Mouse (Mus musculus) liver, embryonic 14.5 days (tissue): ENCODE results near the gene Prkn.

Experiments used
- CTCF ChIP-seq: IDR thresholded peaks from 2 replicates; pipeline ENCODE4 v1.5.1; 2016; ENCODE audit warnings: antibody characterized with exemption, low read depth, control low read depth
- EP300 ChIP-seq: IDR thresholded peaks from 2 replicates; pipeline ENCODE4 v1.6.1; 2016; ENCODE audit warnings: antibody characterized with exemption, low read depth

- TF ChIP-seq EP300 (no peak), CTCF (no peak)
Observed at GRCm38 (mm10) chr17:10791661-10792060, 48.5 kb upstream of the Prkn start.
